Mouse (Mus musculus) heart, adult 2 months (tissue): ENCODE measurements around the gene Ppm1h.

Experiments used
- CTCF ChIP-seq: fragments of 200-600 bp; IDR thresholded peaks from 2 replicates; pipeline ENCODE4 v1.8.1; 2022; ENCODE audit warnings: antibody characterized with exemption, mild to moderate bottlenecking, moderate library complexity
- POLR2A ChIP-seq: fragments of 200-500 bp; IDR thresholded peaks from 2 replicates; pipeline ENCODE4 v1.6.1; 2011; ENCODE audit warnings: mild to moderate bottlenecking, low read depth, low read length, control low read depth; ENCODE audit not compliant: insufficient read depth

- no peak for TF ChIP-seq POLR2A
- no peak for TF ChIP-seq CTCF
Observed at GRCm38 (mm10) chr10:122860076-122860475, 181.5 kb downstream of the Ppm1h start.
